Mouse (Mus musculus) liver, postnatal 0 days (tissue): ENCODE results near the gene Uroc1. TPM values are rescaled to one million over a fixed set of nuclear protein-coding genes. Genes with fewer than 3 reads are reported as not detected.

ENCODE experiments used
- ATAC-seq: fragments of 200-750 bp; cut with Nextera tagmentation; 2 replicates; pipeline ENCODE4 v1.8.0; 2017; ENCODE audit warnings: mild to moderate bottlenecking, moderate library complexity
- DNase-seq: peaks from one replicate; pipeline ENCODE4 v3.0.0-alpha.2; 2016
- H3K27ac ChIP-seq: fragments of 300-500 bp; sonication (generic); 2 replicates; pipeline ENCODE4 v1.5.1; 2014; ENCODE audit warnings: antibody characterized with exemption, moderate library complexity, mild to moderate bottlenecking, low read depth
- H3K27me3 ChIP-seq: fragments of 300-500 bp; sonication (generic); 2 replicates; pipeline ENCODE4 v1.6.1; 2014; ENCODE audit warnings: low read length, control low read depth, mixed read lengths; ENCODE audit not compliant: insufficient read depth
- H3K36me3 ChIP-seq: fragments of 300-500 bp; sonication (generic); replicated peaks from 2 replicates; pipeline ENCODE4 v1.6.1; 2014; ENCODE audit warnings: mild to moderate bottlenecking, control low read depth, low read length, moderate library complexity, mixed read lengths; ENCODE audit not compliant: insufficient read depth
- H3K4me1 ChIP-seq: fragments of 300-500 bp; sonication (generic); 2 replicates; pipeline ENCODE4 v1.6.1; 2014; ENCODE audit warnings: antibody characterized with exemption, mild to moderate bottlenecking, control low read depth; ENCODE audit not compliant: insufficient read depth
- H3K4me2 ChIP-seq: fragments of 300-500 bp; sonication (generic); 2 replicates; pipeline ENCODE4 v1.6.1; 2014; ENCODE audit warnings: low read depth, mild to moderate bottlenecking, low read length, moderate library complexity, mixed read lengths
- H3K4me3 ChIP-seq: fragments of 300-500 bp; sonication (generic); 2 replicates; pipeline ENCODE4 v1.5.1; 2014; ENCODE audit warnings: low read depth, low read length
- H3K9ac ChIP-seq: fragments of 300-500 bp; sonication (generic); replicated peaks from 2 replicates; pipeline ENCODE4 v1.6.1; 2014; ENCODE audit warnings: mild to moderate bottlenecking, moderate library complexity
- H3K9me3 ChIP-seq: fragments of 300-500 bp; sonication (generic); 2 replicates; pipeline ENCODE4 v1.6.1; 2016; ENCODE audit warnings: mild to moderate bottlenecking, control low read depth, low read length, mixed read lengths
- CTCF ChIP-seq: sonication (generic); IDR thresholded peaks from 2 replicates; pipeline ENCODE4 v1.5.1; 2016; ENCODE audit warnings: antibody characterized with exemption, low read depth
- EP300 ChIP-seq: IDR thresholded peaks from 2 replicates; pipeline ENCODE4 v1.6.1; 2016; ENCODE audit warnings: antibody characterized with exemption, low read depth, mild to moderate bottlenecking
- WGBS: fragments of 180-500 bp; shearing (Covaris S2); extraction: QIAGEN DNeasy Blood & Tissue Kit; methylation state at CpG from one replicate; pipeline ENCODE4 v1.1.7; 2014; ENCODE audit not compliant: insufficient replicate concordance; 5-methylcytosine and 5-hydroxymethylcytosine counted together
- polyA plus RNA-seq: library from polyadenylated mRNA; unstranded; fragments of >200 nt; fragmentation: Nextera tagmentation; extraction: Ambion mirVana; gene quantifications from 2 replicates; pipeline ENCODE4 v1.2.1, GENCODE M21; 2015

Uroc1 gene
- polyA plus RNA-seq, 1 experiment from 2014 or later: 51.0 TPM

DNA sequence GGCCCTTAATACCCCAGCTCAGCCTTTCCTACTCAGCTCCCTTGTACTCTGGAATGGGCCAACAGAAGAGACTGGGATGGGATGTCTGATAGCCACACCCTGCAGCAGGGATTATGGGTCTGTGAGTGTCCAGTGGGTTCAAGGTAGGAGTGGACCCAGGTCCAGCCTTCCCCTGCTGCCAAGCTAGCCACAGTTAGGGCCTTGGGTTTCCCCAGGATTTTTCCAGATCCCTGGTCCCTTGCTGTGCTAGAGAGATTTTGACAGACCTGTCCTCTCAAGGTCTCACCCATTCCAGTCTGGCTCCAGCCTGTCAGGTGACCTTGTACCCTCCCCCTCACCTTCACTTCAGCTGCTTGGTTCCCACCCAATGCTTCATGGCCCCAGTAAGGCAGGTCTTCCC, 75.5 kb downstream of the Uroc1 start:
- Histone ChIP-seq H3K27ac (no peak overlapping the region), H3K4me3 (no peak overlapping the region), H3K4me2 (no peak overlapping the region), H3K36me3 (peaks cover 4% of the 10 kb centered on the region), H3K9ac (no peak overlapping the region), H3K27me3 (no peaks in the 10 kb centered on the region), H3K9me3 (no peaks in the 10 kb centered on the region), H3K4me1 (peaks cover 4% of the 10 kb centered on the region; the same call in 1 of the 2 replicates)
- no peak for TF ChIP-seq CTCF
- no peak for TF ChIP-seq EP300
- no peak for DNase-seq
- ATAC-seq: no peak

- peak; percentile 80 for ATAC-seq
- no peak for DNase-seq
- H3K27ac ChIP-seq: no peak overlapping the region
- H3K9ac ChIP-seq: no peak overlapping the region
- H3K27me3 ChIP-seq: no peaks in the 10 kb centered on the region
- no peak for TF ChIP-seq CTCF
- H3K36me3 ChIP-seq: no peaks in the 10 kb centered on the region
- no peak overlapping the region for H3K4me3 ChIP-seq
- 78% methylated on average over 1 of the region's 1 CpGs for WGBS
- H3K4me1 ChIP-seq: peaks cover 4% of the 10 kb centered on the region; the same call in 1 of the 2 replicates
- H3K9me3 ChIP-seq: no peaks in the 10 kb centered on the region
- H3K4me2 ChIP-seq: no peak overlapping the region
These were observed 77.9 kb downstream of the Uroc1 start for GRCm38 (mm10) chr6:90410972-90411371.

DNA sequence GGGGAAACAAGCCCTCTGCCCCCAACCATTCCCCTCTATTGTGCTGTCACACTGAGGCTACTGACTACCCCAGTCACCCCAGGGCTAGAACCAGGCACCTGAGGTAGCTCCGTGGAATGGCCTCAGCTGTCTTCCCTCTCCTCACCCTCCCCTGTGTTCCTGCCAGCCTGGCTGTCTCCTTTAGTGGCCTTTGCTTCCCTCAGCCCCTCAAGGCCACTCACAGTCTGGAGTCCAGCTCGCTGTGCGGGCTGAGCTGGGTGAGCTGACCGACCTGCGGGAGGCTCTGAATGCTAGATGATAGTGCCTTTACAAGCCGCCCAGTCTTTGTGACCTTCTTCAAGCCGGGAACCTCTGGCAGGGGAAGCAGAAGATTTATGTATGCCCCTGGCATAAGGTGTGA, 78.8 kb downstream of the Uroc1 start:
- H3K36me3 ChIP-seq: no peaks in the 10 kb centered on the region
- no peak overlapping the region for H3K9ac ChIP-seq
- peaks cover 4% of the 10 kb centered on the region; the same call in 1 of the 2 replicates for H3K4me1 ChIP-seq
- ATAC-seq (no peak), DNase-seq (no peak)
- TF ChIP-seq CTCF (no peak), EP300 (no peak)
- H3K4me2 ChIP-seq: no peak overlapping the region
- H3K27me3 ChIP-seq: no peaks in the 10 kb centered on the region
- no peaks in the 10 kb centered on the region for H3K9me3 ChIP-seq
- H3K27ac ChIP-seq: no peak overlapping the region
- 68% methylated on average over 7 of the region's 7 CpGs for WGBS
- no peak overlapping the region for H3K4me3 ChIP-seq

Other genes with a start within 250 kb of the Uroc1 start
- not detected in 2 replicates for gene Vmn1r50, start 231.9 kb upstream of the Uroc1 start, polyA plus RNA-seq
- not detected in 2 replicates for gene Vmn1r51, start 210.7 kb upstream of the Uroc1 start, polyA plus RNA-seq
- gene Vmn1r52, start 158.5 kb upstream of the Uroc1 start, polyA plus RNA-seq: not detected in 2 replicates
- gene V1ra8, start 130.5 kb upstream of the Uroc1 start, polyA plus RNA-seq: not detected in 2 replicates
- gene Vmn1r53, start 108.8 kb upstream of the Uroc1 start, polyA plus RNA-seq: not detected in 2 replicates
- gene Vmn1r54, start 87.0 kb upstream of the Uroc1 start, polyA plus RNA-seq: not detected in 2 replicates
- not detected in 2 replicates for gene BC048671, start 32.1 kb upstream of the Uroc1 start, polyA plus RNA-seq
- 10.3 and 14.0 TPM in 2 replicates for gene Chst13, start 8.1 kb upstream of the Uroc1 start, polyA plus RNA-seq
- gene Zxdc, start 36.2 kb downstream of the Uroc1 start, polyA plus RNA-seq: 2.1 and 2.8 TPM in 2 replicates
- 0.06 TPM in 1 of 2 replicates, not detected in the other for gene Cfap100, start 95.5 kb downstream of the Uroc1 start, polyA plus RNA-seq
- 22.4 and 45.6 TPM in 2 replicates for gene Klf15, start 129.3 kb downstream of the Uroc1 start, polyA plus RNA-seq
- 104 and 114 TPM in 2 replicates for gene Aldh1l1, start 153.1 kb downstream of the Uroc1 start, polyA plus RNA-seq